ENCODE assay signal across 13 mouse cellular contexts in the genomic region with DNA sequence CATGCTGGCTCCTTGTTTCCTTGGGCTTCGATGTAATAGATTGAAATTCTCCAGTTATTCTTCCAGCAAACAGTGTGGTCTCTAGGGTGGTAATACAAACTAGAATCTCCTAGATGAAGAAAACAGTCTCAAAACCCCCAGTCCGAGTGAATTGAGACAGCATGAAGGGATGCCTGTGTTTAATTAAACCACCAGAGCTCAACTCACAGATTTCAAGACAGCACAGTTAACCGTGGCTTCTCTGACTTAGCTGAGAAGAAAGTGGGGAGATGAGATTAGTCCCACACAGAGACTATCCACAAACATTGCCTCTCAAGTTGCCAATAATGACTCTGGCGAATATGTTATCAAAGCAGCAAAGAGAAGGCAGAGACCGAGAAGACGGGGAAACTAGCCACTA.
"Had no signal": no experiment of that assay in that cellular context is flagged by ENCODE, and none has a peak within 500 bp of the region (broad histone marks: within the 10 kb centered on the region; RNA-seq: fewer than 3 reads in every experiment).

No protein-coding gene starts in this region.

- H3K27me3 ChIP-seq: midbrain, embryonic 12.5 days; neural tube, embryonic 12.5 days; stomach, embryonic 15.5 days had no signal

- H3K9me3 ChIP-seq: midbrain, embryonic 12.5 days; neural tube, embryonic 12.5 days; stomach, embryonic 15.5 days had no signal

- H3K4me1 ChIP-seq: neural tube, embryonic 12.5 days; stomach, embryonic 15.5 days had no signal

- H3K36me3 ChIP-seq: midbrain, embryonic 12.5 days; neural tube, embryonic 12.5 days; stomach, embryonic 15.5 days had no signal

- H3K4me2 ChIP-seq: lung, embryonic 14.5 days; midbrain, embryonic 12.5 days; neural tube, embryonic 12.5 days; stomach, embryonic 15.5 days had no signal

- H3K27ac ChIP-seq: liver, embryonic 14.5 days; midbrain, embryonic 12.5 days; neural tube, embryonic 12.5 days; stomach, embryonic 15.5 days; stomach, postnatal 0 days had no signal

- H3K9ac ChIP-seq: liver, embryonic 14.5 days; lung, embryonic 14.5 days; midbrain, embryonic 12.5 days; neural tube, embryonic 12.5 days; stomach, embryonic 15.5 days had no signal

- H3K4me3 ChIP-seq: midbrain, embryonic 12.5 days; neural tube, embryonic 12.5 days; stomach, embryonic 15.5 days had no signal

- DNase-seq: lung, adult 18-20 months; lung, embryonic 14.5 days; lung, postnatal 10 days; lung, postnatal 4 days; right cerebral cortex, postnatal 14 days; thymus, adult 2 months; thymus, postnatal 25 days; thymus, postnatal 4 days had no signal
